11 mouse cellular contexts compared by ENCODE assay signal in the genomic region with DNA sequence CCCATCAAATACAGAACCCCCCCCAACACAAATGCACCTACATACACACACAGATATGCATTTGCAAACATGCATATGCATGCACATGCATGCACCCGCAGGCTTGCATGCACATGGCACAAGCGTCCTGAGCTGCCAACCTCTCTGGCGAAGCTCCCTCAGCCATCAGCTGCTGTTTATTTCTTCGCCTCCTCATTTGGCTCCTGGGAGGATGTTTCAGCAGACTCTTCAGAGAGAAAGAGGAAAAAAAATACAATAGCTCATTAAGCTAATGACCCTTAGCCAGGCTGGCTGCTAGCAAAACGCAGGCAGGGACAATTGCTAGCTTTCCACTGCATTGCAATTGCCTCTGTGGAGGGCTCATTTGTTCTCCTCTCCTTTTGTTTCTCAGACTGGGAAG.
DNase-seq lines count a peak whose midpoint lies in the region; ATAC-seq and TF ChIP-seq lines count a peak whose summit lies in the region.
"Had no signal": no experiment of that assay in that cellular context is flagged by ENCODE, and none has a peak within 500 bp of the region (broad histone marks: within the 10 kb centered on the region; RNA-seq: fewer than 3 reads in every experiment).

No protein-coding gene starts in this region.

- H3K4me2 ChIP-seq in forebrain, embryonic 12.5 days: no peak overlapping the region
- no peak overlapping the region for H3K4me2 ChIP-seq in forebrain, embryonic 11.5 days (ENCODE audit: low read depth, low read length, severe bottlenecking)
- H3K4me2 ChIP-seq in midbrain, embryonic 14.5 days (ENCODE audit: low read length): no peak overlapping the region
- H3K4me2 ChIP-seq in kidney, embryonic 16.5 days (replicated peaks; ENCODE audit: low read depth, low read length): no peak overlapping the region

- H3K4me3 ChIP-seq in forebrain, embryonic 12.5 days (replicated peaks): no peak overlapping the region
- H3K4me3 ChIP-seq in forebrain, embryonic 11.5 days (ENCODE audit: low read depth, low read length): no peak overlapping the region
- H3K4me3 ChIP-seq in midbrain, embryonic 14.5 days (replicated peaks; ENCODE audit: low read depth, low read length): no peak overlapping the region
- H3K4me3 ChIP-seq in midbrain, embryonic 10.5 days: no peak overlapping the region
- no peak overlapping the region for H3K4me3 ChIP-seq in layer of hippocampus, adult 2 months
- no peak overlapping the region for H3K4me3 ChIP-seq in kidney, embryonic 16.5 days (ENCODE audit: low read length)

- H3K36me3 ChIP-seq in forebrain, embryonic 12.5 days (replicated peaks): no peaks in the 10 kb centered on the region
- H3K36me3 ChIP-seq in forebrain, embryonic 11.5 days (ENCODE audit: control insufficient read depth, insufficient read depth, low read length): no peaks in the 10 kb centered on the region
- H3K36me3 ChIP-seq in midbrain, embryonic 14.5 days (ENCODE audit: control insufficient read depth, insufficient read depth, low read length): no peaks in the 10 kb centered on the region
- no peaks in the 10 kb centered on the region for H3K36me3 ChIP-seq in midbrain, embryonic 10.5 days
- H3K36me3 ChIP-seq in kidney, embryonic 16.5 days (ENCODE audit: insufficient read depth, low read length): no peaks in the 10 kb centered on the region

- ATAC-seq in forebrain, embryonic 12.5 days (ENCODE audit: low FRiP score): no peak; the same call in 1 of the 2 replicates
- ATAC-seq in forebrain, embryonic 11.5 days (replicated peaks; ENCODE audit: low FRiP score): no peak
- no peak for ATAC-seq in midbrain, embryonic 14.5 days (ENCODE audit: low FRiP score, low TSS enrichment)
- ATAC-seq in kidney, embryonic 16.5 days (ENCODE audit: low FRiP score, low TSS enrichment): no peak

- no peak overlapping the region for H3K9ac ChIP-seq in forebrain, embryonic 12.5 days
- H3K9ac ChIP-seq in forebrain, embryonic 11.5 days (ENCODE audit: low read length): no peak overlapping the region
- no peak overlapping the region for H3K9ac ChIP-seq in midbrain, embryonic 14.5 days (replicated peaks; ENCODE audit: low read length)
- H3K9ac ChIP-seq in kidney, embryonic 16.5 days (replicated peaks; ENCODE audit: low read length): no peak overlapping the region

- 0 out of 2 replicates have a peak overlapping the region, but pooled peaks have one; percentile 27 for H3K27ac ChIP-seq in forebrain, embryonic 12.5 days
- no peak overlapping the region for H3K27ac ChIP-seq in forebrain, embryonic 11.5 days (ENCODE audit: low read depth, low read length)
- no peak overlapping the region for H3K27ac ChIP-seq in midbrain, embryonic 14.5 days (replicated peaks; ENCODE audit: low read depth, low read length)
- no peak overlapping the region for H3K27ac ChIP-seq in midbrain, embryonic 10.5 days (replicated peaks)
- 0 out of 2 replicates have a peak overlapping the region, but pooled peaks have one; percentile 28 for H3K27ac ChIP-seq in layer of hippocampus, adult 2 months
- H3K27ac ChIP-seq in kidney, embryonic 16.5 days (ENCODE audit: low read length): no peak overlapping the region

- no peak for TF ChIP-seq CTCF in layer of hippocampus, adult 2 months (conservative IDR thresholded peaks at IDR 0.05)

- 32% methylated on average over 5 of the region's 5 CpGs for WGBS in forebrain, embryonic 12.5 days
- 38% methylated on average over 5 of the region's 5 CpGs for WGBS in forebrain, embryonic 11.5 days
- 52% methylated on average over 5 of the region's 5 CpGs for WGBS in midbrain, embryonic 14.5 days
- WGBS in midbrain, embryonic 10.5 days: 63% methylated on average over 5 of the region's 5 CpGs
- WGBS in kidney, embryonic 16.5 days: 33% methylated on average over 5 of the region's 5 CpGs

- no peaks in the 10 kb centered on the region for H3K9me3 ChIP-seq in forebrain, embryonic 12.5 days
- no peaks in the 10 kb centered on the region for H3K9me3 ChIP-seq in forebrain, embryonic 11.5 days (ENCODE audit: control insufficient read depth, low read length)
- H3K9me3 ChIP-seq in midbrain, embryonic 14.5 days (ENCODE audit: control insufficient read depth, low read length): no peaks in the 10 kb centered on the region
- no peaks in the 10 kb centered on the region for H3K9me3 ChIP-seq in midbrain, embryonic 10.5 days (replicated peaks)
- H3K9me3 ChIP-seq in kidney, embryonic 16.5 days (ENCODE audit: low read length): no peaks in the 10 kb centered on the region

- no peak for DNase-seq in forebrain, embryonic 11.5 days (ENCODE audit: low spot score)
- DNase-seq in midbrain, embryonic 14.5 days: peak; percentile 36
- DNase-seq in midbrain, embryonic 10.5 days (ENCODE audit: low spot score): no peak
- peak; percentile 19 to 49 for DNase-seq in layer of hippocampus, adult 2 months (ENCODE audit: low spot score in 2 of 2)
- DNase-seq in telencephalon, adult 2 months (ENCODE audit: low read depth, low spot score): peak; percentile 31
- DNase-seq in thymus, postnatal 0 days (ENCODE audit: low spot score): no peak
- DNase-seq: B cell, adult 2 months; cerebellum, adult 8-10 months; thymus, postnatal 4 days had no signal

- no peaks in the 10 kb centered on the region for H3K27me3 ChIP-seq in forebrain, embryonic 12.5 days
- H3K27me3 ChIP-seq in forebrain, embryonic 11.5 days (ENCODE audit: control insufficient read depth, insufficient read depth, low read length): no peaks in the 10 kb centered on the region
- no peaks in the 10 kb centered on the region for H3K27me3 ChIP-seq in midbrain, embryonic 14.5 days (ENCODE audit: control insufficient read depth, insufficient read depth, low read length)
- H3K27me3 ChIP-seq in midbrain, embryonic 10.5 days (ENCODE audit: low read depth, poor library complexity, severe bottlenecking): no peaks in the 10 kb centered on the region
- no peaks in the 10 kb centered on the region for H3K27me3 ChIP-seq in kidney, embryonic 16.5 days (ENCODE audit: insufficient read depth, low read length)

- H3K4me1 ChIP-seq in forebrain, embryonic 12.5 days: peaks cover 16% of the 10 kb centered on the region
- 0 out of 2 replicates have a peak, but pooled peaks cover 2% of the 10 kb centered on the region for H3K4me1 ChIP-seq in forebrain, embryonic 11.5 days (replicated peaks; ENCODE audit: control insufficient read depth, insufficient read depth, low read length)
- H3K4me1 ChIP-seq in midbrain, embryonic 14.5 days (ENCODE audit: control insufficient read depth, insufficient read depth, low read length): peaks cover 7% of the 10 kb centered on the region; the same call in 1 of the 2 replicates
- peaks cover 8% of the 10 kb centered on the region for H3K4me1 ChIP-seq in midbrain, embryonic 10.5 days
- 0 out of 2 replicates have a peak, but pooled peaks cover 3% of the 10 kb centered on the region for H3K4me1 ChIP-seq in kidney, embryonic 16.5 days (ENCODE audit: insufficient read depth, low read length)

Comparison
In these comparisons a context has a peak if more than half of its experiments do, and no peak if none do; other contexts are left out.
1. H3K27ac ChIP-seq: peak in forebrain, embryonic 12.5 days (single experiment) and layer of hippocampus, adult 2 months (single experiment); none in forebrain, embryonic 11.5 days (single experiment), midbrain, embryonic 14.5 days (single experiment), midbrain, embryonic 10.5 days (single experiment) and kidney, embryonic 16.5 days (single experiment).
2. DNase-seq: peak in midbrain, embryonic 14.5 days (single experiment), layer of hippocampus, adult 2 months (2 of 2) and telencephalon, adult 2 months (single experiment); none in forebrain, embryonic 11.5 days (single experiment), midbrain, embryonic 10.5 days (single experiment) and thymus, postnatal 0 days (single experiment).